Mouse (Mus musculus): ENCODE results near the gene Rhoc. TPM values are rescaled to one million over a fixed set of nuclear protein-coding genes. Genes with fewer than 3 reads are reported as not detected.

Rhoc gene
- polyA plus RNA-seq, 1 experiment from 2014 or later, result 40.1 TPM

DNA sequence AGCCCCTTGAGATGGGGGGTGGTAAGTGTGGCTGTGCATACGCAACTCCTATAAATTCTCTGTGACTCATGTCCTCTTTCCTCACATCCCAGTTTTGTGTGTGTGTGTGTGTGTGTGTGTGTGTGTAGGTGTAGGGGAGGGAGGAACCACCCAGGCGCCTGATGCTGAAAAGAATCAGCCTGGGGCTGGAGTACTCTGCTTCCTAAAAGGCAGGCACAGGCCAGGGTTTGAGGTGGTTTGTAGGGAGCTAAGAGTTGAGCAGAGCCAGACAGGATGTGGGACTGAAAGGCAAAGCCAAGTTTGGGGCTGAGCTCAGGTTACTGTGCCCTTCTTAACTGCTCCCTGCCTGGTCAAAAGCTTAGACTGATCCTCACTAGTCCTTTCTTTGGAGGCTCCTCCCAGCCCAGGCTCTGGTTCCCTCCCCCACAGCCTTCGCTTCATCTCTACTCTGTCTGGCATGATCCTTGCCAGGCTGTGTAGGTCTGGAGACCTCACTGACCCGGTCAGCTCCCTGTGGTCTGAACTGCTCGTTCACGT lies 2.3 kb downstream of the Rhoc start:
- Histone ChIP-seq H3K27me3 (ENCODE audit: control insufficient read depth, insufficient read depth, low read length) (peaks cover 3% of the 10 kb centered on the region; the same call in 1 of the 2 replicates), H3K4me3 (ENCODE audit: low read depth, low read length) (peak overlapping the region; percentile 48), H3K9ac (replicated peaks; ENCODE audit: low read depth, low read length) (peak overlapping the region; percentile 52; the same call in 1 of the 2 replicates), H3K36me3 (ENCODE audit: control insufficient read depth, insufficient read depth, low read length) (no peaks in the 10 kb centered on the region), H3K9me3 (ENCODE audit: control insufficient read depth, low read length) (no peaks in the 10 kb centered on the region), H3K27ac (ENCODE audit: low read depth, low read length) (no peak overlapping the region), H3K4me1 (ENCODE audit: control insufficient read depth, insufficient read depth, low read length) (peaks cover 11% of the 10 kb centered on the region; the same call in 1 of the 2 replicates), H3K4me2 (ENCODE audit: low read depth, low read length) (peak overlapping the region; percentile 94)
- ATAC-seq (ENCODE audit: low read depth), result no peak
- WGBS, result 39% methylated on average over 6 of the region's 6 CpGs

DNA sequence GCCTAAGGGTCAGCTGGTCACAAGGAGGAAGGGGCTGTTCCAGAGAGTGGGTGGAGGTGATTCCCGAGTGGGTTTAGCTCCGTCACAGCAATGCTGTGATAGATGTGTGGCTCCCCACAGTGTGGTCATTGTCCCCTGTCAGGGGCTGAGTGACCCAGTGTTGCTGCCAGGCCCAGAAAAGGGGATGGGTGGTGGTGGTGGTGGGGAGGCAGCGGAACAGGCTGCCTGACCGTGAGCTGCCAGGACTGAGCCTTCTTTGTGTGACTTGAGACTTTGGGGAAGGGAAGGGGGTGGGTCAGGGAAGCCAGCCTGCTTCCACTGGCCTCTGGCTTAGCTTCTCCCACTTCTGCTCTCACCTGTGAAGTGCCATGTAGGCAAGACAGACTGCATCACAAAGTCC lies 2.8 kb downstream of the Rhoc start:
- H3K9me3 ChIP-seq (ENCODE audit: control insufficient read depth, low read length), result no peaks in the 10 kb centered on the region
- H3K4me2 ChIP-seq (ENCODE audit: low read depth, low read length), result peak overlapping the region; percentile 94
- no peak overlapping the region for H3K9ac ChIP-seq (replicated peaks; ENCODE audit: low read depth, low read length)
- 29% methylated on average over 4 of the region's 4 CpGs for WGBS
- no peak overlapping the region for H3K4me3 ChIP-seq (ENCODE audit: low read depth, low read length)
- H3K4me1 ChIP-seq (ENCODE audit: control insufficient read depth, insufficient read depth, low read length), result peaks cover 11% of the 10 kb centered on the region; the same call in 1 of the 2 replicates
- H3K27me3 ChIP-seq (ENCODE audit: control insufficient read depth, insufficient read depth, low read length), result peaks cover 2% of the 10 kb centered on the region; the same call in 1 of the 2 replicates
- no peak for ATAC-seq (ENCODE audit: low read depth)
- no peak overlapping the region for H3K27ac ChIP-seq (ENCODE audit: low read depth, low read length)
- H3K36me3 ChIP-seq (ENCODE audit: control insufficient read depth, insufficient read depth, low read length), result no peaks in the 10 kb centered on the region

DNA sequence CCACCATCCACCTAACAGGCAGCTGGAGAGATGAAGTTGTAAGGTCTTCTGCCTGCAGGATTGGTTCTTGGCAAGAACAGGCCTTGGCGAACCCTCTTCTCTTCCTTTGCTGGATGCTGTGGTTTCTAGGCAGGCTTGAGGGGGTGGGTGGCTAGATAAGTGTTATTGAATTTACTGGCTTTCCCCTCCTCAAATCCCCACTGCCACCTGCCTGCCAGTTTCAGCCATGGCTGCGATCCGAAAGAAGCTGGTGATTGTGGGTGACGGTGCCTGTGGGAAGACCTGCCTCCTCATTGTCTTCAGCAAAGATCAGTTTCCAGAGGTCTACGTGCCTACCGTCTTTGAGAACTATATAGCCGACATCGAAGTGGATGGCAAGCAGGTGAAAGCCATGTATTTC lies 3.5 kb downstream of the Rhoc start:
- Histone ChIP-seq H3K36me3 (ENCODE audit: control insufficient read depth, insufficient read depth, low read length) (no peaks in the 10 kb centered on the region), H3K9ac (replicated peaks; ENCODE audit: low read depth, low read length) (no peak overlapping the region), H3K4me1 (ENCODE audit: control insufficient read depth, insufficient read depth, low read length) (peaks cover 11% of the 10 kb centered on the region; the same call in 1 of the 2 replicates), H3K9me3 (ENCODE audit: control insufficient read depth, low read length) (no peaks in the 10 kb centered on the region), H3K4me3 (ENCODE audit: low read depth, low read length) (no peak overlapping the region), H3K4me2 (ENCODE audit: low read depth, low read length) (no peak overlapping the region), H3K27ac (ENCODE audit: low read depth, low read length) (no peak overlapping the region), H3K27me3 (ENCODE audit: control insufficient read depth, insufficient read depth, low read length) (no peaks in the 10 kb centered on the region; the same call in 1 of the 2 replicates)
- no peak for ATAC-seq (ENCODE audit: low read depth)
- 95% methylated on average over 8 of the region's 8 CpGs for WGBS

DNA sequence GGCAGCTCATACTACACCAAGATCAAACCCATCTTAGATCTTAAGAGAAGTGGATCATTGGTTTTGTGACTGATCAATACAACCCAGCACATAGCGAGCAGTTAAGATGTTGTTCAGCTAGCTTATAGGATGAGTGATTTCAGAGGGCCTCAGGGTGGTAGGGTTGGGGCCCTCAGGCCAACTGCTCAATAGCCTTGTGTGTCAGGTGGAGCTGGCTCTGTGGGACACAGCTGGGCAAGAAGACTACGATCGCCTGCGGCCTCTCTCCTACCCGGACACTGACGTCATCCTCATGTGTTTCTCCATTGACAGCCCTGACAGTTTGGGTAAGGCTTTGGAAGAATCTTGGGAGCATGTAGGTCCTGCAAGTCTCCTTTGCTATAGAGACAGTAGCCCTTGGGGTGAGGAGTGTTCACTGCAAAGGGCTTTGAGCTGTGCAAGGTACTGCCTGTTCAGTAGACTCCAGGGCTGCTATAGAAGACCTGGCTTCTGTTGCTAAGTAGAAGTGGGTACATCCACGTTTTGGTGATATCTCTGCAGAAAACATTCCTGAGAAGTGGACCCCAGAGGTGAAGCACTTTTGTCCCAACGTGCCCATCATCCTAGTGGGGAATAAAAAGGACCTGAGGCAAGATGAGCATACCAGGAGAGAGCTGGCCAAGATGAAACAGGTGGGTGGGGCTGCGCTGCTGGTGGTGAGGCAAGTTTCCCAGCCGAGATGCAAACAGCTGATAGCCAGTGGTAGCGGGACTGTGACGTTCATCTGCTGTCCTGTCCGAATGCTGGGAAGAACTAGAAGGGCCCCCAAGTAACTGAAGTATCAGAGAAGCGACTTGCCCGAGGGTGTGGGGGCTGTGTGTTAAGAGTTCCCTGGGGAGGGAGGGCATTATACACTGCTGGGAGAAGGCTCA lies 4.4 kb downstream of the Rhoc start:
- H3K9ac ChIP-seq (replicated peaks; ENCODE audit: low read depth, low read length), result no peak overlapping the region
- no peak overlapping the region for H3K4me3 ChIP-seq (ENCODE audit: low read depth, low read length)
- no peaks in the 10 kb centered on the region for H3K36me3 ChIP-seq (ENCODE audit: control insufficient read depth, insufficient read depth, low read length)
- no peak overlapping the region for H3K27ac ChIP-seq (ENCODE audit: low read depth, low read length)
- H3K4me1 ChIP-seq (ENCODE audit: control insufficient read depth, insufficient read depth, low read length), result peaks cover 11% of the 10 kb centered on the region; the same call in 1 of the 2 replicates
- no peak overlapping the region for H3K4me2 ChIP-seq (ENCODE audit: low read depth, low read length)
- 70% methylated on average over 15 of the region's 15 CpGs for WGBS
- ATAC-seq (ENCODE audit: low read depth), result no peak
- H3K9me3 ChIP-seq (ENCODE audit: control insufficient read depth, low read length), result no peaks in the 10 kb centered on the region
- no peaks in the 10 kb centered on the region; the same call in 1 of the 2 replicates for H3K27me3 ChIP-seq (ENCODE audit: control insufficient read depth, insufficient read depth, low read length)

DNA sequence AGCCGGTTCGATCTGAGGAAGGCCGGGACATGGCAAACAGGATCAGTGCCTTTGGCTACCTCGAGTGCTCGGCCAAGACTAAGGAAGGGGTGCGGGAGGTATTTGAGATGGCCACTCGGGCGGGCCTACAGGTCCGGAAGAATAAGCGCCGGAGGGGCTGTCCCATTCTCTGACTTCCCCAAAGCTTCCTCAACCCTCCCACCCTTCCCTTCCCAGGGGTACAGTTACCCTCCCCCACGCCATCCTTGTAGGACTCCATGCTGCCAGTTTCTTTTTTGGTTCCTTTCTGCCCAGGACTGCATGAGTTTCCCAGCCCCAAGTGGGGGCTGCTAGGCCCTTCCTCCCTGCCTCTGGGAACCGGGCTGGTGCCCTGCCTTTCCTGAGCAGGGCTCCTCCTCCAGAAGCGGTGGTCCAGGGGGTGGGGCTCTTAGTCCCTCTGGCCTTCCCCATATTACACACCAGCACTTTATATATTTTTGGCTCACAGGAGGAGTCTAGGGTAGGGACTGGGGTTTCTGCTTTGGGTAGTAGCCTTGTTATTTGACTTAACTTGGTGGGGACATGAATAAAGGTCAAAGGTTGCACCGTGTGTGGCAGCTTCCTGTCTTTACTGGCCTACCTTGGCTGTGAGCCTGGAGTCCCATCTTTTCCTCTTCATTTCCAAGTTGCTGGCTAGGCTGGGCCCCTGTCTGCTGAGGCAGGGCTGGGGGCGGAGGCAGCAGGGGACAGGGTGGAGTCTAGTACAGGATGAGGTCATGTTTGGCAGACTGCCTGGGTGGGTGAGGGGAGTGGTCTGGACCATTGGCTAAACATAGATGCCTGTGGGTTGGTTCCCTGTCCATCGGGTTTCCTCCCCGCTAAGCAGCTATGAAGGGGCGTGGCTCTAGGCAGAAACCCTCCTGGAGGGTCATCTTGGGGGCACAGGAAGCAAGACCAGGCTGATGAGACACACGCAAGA lies 6.0 kb downstream of the Rhoc start:
- Histone ChIP-seq H3K9me3 (ENCODE audit: control insufficient read depth, low read length) (no peaks in the 10 kb centered on the region), H3K4me3 (ENCODE audit: low read depth, low read length) (no peak overlapping the region), H3K4me1 (ENCODE audit: control insufficient read depth, insufficient read depth, low read length) (peaks cover 6% of the 10 kb centered on the region; the same call in 1 of the 2 replicates), H3K36me3 (ENCODE audit: control insufficient read depth, insufficient read depth, low read length) (no peaks in the 10 kb centered on the region), H3K9ac (replicated peaks; ENCODE audit: low read depth, low read length) (no peak overlapping the region), H3K27me3 (ENCODE audit: control insufficient read depth, insufficient read depth, low read length) (no peaks in the 10 kb centered on the region), H3K4me2 (ENCODE audit: low read depth, low read length) (no peak overlapping the region), H3K27ac (ENCODE audit: low read depth, low read length) (peak overlapping the region; percentile 60)
- WGBS, result 56% methylated on average over 20 of the region's 20 CpGs
- ATAC-seq (ENCODE audit: low read depth), result peak; percentile 81

DNA sequence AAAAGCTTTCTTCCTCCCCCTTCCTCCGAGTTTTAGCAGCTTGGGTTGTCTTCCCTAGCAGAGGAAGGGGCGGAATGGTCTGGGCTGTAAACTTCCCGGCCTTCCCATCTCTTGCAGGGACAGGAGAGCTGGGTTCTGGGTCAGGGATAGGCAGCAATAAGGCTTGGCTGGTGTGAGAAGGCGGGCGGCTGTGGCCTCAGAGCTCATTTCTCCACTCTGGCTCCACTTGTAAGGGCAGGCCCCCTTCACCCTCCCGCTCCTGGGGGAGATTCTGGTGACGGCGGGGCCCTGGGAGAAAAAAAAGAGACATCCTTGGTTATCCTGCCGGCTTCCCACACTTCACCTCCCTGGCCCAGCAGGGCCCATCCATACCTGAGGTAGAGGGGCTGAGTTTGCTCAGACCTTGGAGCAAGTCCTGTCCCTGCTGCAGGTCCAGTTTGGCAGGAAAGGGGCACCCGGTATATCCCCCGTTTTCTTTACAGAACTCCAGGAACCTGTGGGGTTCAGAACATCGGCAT lies 6.8 kb downstream of the Rhoc start:
- WGBS, result 50% methylated on average over 12 of the region's 12 CpGs
- Histone ChIP-seq H3K27ac (ENCODE audit: low read depth, low read length) (no peak overlapping the region), H3K4me2 (ENCODE audit: low read depth, low read length) (no peak overlapping the region), H3K4me1 (ENCODE audit: control insufficient read depth, insufficient read depth, low read length) (peaks cover 6% of the 10 kb centered on the region; the same call in 1 of the 2 replicates), H3K27me3 (ENCODE audit: control insufficient read depth, insufficient read depth, low read length) (no peaks in the 10 kb centered on the region), H3K9me3 (ENCODE audit: control insufficient read depth, low read length) (no peaks in the 10 kb centered on the region), H3K9ac (replicated peaks; ENCODE audit: low read depth, low read length) (no peak overlapping the region), H3K36me3 (ENCODE audit: control insufficient read depth, insufficient read depth, low read length) (no peaks in the 10 kb centered on the region), H3K4me3 (ENCODE audit: low read depth, low read length) (no peak overlapping the region)
- no peak for ATAC-seq (ENCODE audit: low read depth)

DNA sequence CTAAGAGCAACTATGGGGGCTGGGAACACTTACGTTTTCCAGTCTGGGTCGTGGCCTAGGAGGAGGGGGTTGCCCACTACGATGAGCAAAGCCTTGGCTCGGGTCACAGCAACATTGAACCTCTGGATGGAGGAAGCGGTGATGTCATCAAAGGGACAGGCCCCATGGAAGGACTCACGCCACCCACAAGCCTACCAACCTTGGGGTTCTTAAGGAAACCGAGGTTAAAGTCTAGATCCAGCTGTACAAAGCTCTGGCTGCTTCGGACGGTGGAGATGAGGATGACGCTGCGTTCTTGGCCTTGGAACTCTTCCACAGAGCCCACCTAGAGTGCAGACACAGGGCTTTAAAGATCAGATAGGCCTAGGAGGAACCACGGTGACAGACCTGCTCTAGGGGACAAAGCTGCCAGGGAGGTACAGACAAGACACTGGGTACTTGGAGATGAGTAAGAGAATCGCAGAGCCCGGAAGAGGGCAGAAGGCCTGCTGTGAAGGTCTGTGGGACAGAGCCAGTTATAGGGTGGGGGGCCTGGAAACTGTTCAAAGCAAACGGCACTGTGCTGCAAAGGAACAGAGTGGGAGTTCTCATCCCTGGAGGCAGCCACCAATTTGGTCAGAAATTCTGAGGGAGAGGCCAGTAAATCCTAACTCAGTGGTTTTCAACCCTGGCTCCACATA lies 7.6 kb downstream of the Rhoc start:
- Histone ChIP-seq H3K36me3 (ENCODE audit: control insufficient read depth, insufficient read depth, low read length) (no peaks in the 10 kb centered on the region), H3K4me3 (ENCODE audit: low read depth, low read length) (no peak overlapping the region), H3K4me1 (ENCODE audit: control insufficient read depth, insufficient read depth, low read length) (peaks cover 6% of the 10 kb centered on the region; the same call in 1 of the 2 replicates), H3K27ac (ENCODE audit: low read depth, low read length) (no peak overlapping the region), H3K4me2 (ENCODE audit: low read depth, low read length) (no peak overlapping the region), H3K9ac (replicated peaks; ENCODE audit: low read depth, low read length) (no peak overlapping the region), H3K27me3 (ENCODE audit: control insufficient read depth, insufficient read depth, low read length) (no peaks in the 10 kb centered on the region), H3K9me3 (ENCODE audit: control insufficient read depth, low read length) (no peaks in the 10 kb centered on the region)
- 57% methylated on average over 15 of the region's 15 CpGs for WGBS
- ATAC-seq (ENCODE audit: low read depth), result no peak

DNA sequence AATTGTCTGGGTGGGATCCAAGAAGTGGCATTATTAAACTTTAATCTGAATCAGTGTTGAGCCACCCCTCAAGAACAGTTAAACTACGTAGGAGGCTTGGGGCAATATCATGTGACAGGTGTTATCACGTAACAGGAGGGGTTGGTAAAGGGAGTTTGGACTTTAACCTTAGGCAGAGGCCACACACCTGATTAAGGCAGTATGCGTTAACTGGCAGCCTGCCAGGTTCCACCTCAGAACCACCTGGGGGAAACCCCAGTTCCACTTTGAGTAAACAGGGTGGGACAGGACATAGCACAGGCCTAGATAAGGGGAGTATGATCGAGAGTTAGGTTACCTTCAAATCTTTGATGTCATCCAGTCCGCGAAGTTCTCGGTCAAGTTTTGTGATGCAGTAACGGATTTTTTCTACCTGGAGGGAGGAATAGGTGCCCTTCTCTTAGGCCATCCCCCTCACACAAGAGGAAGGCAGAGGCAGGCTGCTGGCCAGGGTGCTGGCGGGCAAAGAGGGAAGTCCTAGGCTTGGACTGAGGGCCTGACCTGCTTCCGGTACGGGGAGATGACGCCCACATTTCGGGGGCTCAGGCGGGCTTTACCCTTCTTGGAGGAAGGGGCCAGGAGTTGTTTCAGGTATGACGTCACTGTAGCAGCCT lies 8.4 kb downstream of the Rhoc start:
- Histone ChIP-seq H3K4me1 (ENCODE audit: control insufficient read depth, insufficient read depth, low read length) (peaks cover 6% of the 10 kb centered on the region; the same call in 1 of the 2 replicates), H3K4me3 (ENCODE audit: low read depth, low read length) (no peak overlapping the region), H3K36me3 (ENCODE audit: control insufficient read depth, insufficient read depth, low read length) (no peaks in the 10 kb centered on the region; the same call in 1 of the 2 replicates), H3K9ac (replicated peaks; ENCODE audit: low read depth, low read length) (no peak overlapping the region), H3K27me3 (ENCODE audit: control insufficient read depth, insufficient read depth, low read length) (no peaks in the 10 kb centered on the region), H3K9me3 (ENCODE audit: control insufficient read depth, low read length) (no peaks in the 10 kb centered on the region), H3K4me2 (ENCODE audit: low read depth, low read length) (no peak overlapping the region), H3K27ac (ENCODE audit: low read depth, low read length) (no peak overlapping the region)
- ATAC-seq (ENCODE audit: low read depth), result no peak
- 91% methylated on average over 15 of the region's 15 CpGs for WGBS

All from neural tube, embryonic 14.5 days (tissue).